Mouse (Mus musculus) layer of hippocampus, postnatal 36 days (tissue): Measurements from ENCODE around the gene Lmbr1l. TPM values are rescaled to one million over a fixed set of nuclear protein-coding genes. Genes with fewer than 3 reads are reported as not detected.

Experiments
- DNase-seq, 2 experiments: peaks; one replicate each; pipeline ENCODE4 v3.0.0; 2022
- total RNA-seq, 2 experiments: library from RNA; stranded (reverse); gene quantifications; 2 replicates each; pipeline ENCODE4 v1.2.3; 2021

Lmbr1l gene
- total RNA-seq, 2 experiments from 2014 or later = 16.4 to 22.6 TPM

DNA sequence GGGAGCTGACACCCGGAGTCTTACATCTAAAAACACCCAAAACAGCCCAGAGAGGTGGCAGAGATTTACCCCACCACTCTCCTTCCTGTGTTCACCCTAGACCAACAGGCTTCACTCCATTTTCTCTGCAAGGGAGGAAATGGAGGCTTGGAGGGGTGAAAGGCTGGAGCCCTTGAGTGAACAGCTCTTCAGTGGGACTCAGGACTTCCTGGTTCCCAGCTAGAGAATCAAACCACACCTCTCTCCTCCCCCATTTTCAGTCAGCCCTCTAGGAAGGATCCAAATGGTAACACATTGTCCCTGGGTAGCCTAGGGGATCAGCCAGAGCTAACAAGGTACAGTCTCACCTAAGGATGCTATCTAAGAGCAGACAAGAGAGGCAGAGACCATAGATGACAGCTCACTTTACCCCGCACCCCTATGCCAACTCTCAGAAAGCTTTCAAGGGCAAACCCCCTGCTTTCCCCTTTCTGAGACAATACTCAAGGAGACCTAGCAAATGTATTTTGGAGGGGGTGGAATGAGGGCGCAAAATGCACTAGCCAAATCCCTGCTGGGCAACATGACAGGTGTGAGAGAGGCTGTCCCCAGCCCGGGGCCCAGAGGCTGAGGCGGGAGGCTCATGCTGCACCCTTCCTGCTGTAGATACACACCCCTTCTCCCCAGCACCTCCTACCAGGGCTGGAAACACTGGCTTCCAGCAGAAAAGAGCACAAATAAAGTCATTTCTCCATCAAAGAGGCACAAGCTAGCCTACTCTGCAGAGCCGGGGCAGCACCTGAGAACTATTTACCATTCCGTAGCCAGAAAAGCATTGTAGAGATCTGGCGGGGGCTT lies 48.5 kb downstream of the Lmbr1l start:
- DNase-seq = no peak

DNA sequence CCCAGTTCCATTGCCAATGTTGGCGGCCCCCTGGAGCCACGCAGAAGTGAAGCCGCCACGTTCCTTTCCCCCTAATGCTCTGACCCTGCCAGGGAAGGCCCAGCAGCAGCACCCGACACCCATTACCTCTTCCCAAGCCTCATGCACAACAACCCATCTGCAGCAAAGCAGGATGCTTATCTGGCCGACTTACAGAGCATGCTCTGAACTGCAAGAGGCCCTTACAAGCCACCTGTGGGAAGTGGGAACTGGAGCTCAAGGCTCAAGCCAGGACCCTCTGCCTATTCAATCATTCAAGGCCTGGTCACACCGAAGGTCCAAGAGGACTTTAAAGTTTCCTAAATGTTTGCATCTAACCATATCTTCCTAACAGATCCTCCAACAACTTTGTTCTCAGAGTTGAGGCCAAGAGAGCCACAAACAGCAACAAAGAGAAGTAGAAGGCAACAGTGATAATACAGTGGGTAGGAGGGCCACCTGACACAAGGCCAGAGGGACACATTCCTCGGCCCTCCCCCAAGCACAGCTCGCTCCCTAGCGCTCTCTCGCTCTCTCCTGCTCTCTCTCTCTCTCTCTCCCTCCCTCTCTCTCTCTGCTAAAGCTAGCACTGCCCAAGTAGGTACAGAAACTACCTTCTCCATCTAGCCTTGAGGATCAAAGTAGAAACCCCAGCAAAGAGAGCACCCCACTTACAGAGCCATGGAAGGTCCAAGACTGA lies 49.5 kb downstream of the Lmbr1l start:
- no peak for DNase-seq

DNA sequence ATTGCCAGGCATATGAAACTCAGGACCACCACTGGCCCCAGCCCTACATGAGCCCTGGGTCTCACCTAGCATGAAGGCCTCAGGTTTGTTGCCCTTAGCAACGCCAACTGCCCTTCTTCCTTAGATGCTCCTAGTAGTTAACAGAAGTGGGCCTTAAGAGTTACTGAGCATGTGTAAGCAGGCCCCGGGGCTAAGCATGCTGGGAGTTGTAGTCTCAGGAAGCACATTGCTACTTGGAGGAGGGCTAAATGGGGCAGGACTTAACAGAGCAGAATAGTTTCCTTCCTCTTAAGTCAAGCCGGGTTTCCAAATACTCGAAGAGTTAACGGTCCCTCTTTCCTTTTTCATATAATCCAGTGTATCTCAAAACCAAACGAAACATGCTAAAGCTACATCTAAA lies 50.7 kb downstream of the Lmbr1l start:
- peak; percentile 25 to 47 for DNase-seq

DNA sequence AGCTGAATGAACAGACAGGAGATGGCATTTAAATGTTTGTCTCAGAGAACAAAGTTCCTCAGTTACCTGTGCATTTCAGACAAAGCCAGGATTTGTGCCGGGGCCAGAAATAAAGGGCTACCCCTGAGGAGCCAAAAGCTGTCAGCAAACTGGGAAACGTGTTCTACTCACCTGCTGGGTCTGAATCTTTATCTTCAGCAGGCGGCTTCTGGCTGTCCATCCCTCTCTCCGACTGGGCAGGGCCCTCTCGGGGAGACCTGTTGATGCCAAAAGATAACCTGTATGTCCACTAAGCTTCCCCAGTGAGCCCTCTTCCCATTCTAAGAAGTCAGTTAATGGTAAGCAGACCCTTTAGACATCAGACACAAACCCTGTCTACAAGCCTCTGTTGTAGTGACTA lies 51.5 kb downstream of the Lmbr1l start:
- no peak for DNase-seq

DNA sequence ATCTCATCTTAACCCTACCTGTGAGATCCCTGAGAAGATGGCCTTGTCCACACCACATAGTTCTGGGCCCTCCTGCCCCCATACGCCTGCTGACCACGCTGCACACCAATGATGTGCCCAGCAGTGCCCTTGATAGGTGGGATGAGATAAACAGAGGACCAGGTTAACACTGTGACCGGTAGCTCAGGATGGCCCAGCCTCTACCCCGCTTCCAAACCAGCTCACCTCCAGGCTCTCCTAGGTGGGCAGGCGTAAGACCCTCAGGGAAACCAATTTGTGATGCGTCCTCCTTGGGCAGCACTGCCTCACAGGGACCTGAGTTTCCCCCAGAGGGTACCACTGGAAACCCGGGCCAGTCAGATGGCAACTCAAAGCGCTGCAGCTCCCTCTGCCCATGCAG lies 52.3 kb downstream of the Lmbr1l start:
- DNase-seq = no peak

DNA sequence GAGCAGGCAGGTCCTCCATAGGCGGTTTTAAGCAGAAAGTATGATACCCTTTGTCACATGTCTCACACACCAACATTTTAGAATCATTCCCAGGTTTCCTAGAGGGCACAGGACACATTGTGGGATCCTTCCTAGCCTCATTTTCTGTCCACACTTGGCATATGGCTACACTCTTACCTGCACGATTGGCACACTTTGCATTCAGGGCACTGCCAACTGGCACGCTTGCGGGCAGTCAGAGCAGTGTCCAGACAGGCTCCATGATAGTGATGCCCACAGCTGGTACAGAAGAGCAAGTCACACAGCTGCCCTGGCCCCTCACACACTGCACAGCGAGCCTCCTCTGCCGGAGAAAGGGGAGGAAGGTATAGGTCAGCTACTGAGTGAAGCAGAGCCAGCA lies 53.1 kb downstream of the Lmbr1l start:
- no peak for DNase-seq

DNA sequence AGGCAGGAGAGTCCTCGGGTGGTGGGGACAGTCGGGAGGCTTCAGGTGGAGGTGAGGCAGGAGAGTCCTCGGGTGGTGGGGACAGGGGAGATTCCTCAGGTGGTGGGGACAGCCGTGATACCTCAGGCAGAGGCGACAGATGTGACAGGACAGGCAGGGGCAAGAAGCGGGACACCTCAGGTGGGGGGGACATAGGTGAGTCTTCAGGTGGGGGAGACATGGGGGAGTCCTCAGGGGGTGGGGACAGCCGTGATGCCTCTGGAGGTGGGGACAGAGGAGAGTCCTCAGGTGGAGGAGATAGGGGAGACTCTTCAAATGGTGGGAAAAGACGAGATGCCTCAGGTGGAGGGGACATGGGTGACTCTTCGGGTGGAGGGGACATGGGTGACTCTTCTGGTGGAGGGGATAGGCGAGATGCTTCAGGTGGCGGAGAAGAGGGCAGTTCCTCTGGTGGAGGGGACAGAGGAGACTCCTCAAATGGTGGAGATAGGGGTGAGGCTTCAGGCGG lies 54.5 kb downstream of the Lmbr1l start:
- DNase-seq = no peak

DNA sequence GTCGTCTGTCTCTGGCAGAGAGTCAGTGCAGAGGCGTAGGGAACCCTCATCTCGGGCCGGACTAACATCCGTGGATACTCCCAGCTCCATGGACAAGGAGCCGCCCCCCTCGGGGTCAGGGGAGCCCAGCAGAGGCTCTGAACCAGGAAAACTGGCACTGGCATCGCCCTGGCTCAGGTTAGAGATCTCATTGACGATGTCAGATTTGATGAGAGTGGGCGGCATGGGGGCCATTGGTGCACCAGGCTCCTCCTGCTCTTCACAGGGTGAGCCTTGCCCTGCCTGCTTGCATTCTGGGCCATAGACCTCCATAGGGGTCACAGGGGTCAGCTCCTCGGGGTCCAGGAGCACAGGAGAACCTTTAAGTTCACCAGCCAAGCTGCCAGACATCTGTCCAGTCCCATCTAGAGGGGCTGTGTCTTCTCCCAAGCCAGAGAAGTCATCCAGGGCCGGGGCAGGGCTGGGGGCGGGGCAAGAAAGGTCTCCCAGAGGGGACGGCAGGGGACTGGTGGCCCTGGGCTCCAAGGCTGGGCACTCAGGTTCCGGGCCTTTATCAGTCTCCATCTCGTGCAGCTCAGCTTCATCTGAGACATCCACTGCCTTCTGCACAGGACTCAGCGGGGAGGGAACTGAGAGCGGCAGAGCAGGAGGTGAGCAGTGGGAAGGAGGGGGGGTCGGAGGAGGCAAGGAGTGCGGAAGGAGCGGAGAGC lies 56.2 kb downstream of the Lmbr1l start:
- DNase-seq = no peak

DNA sequence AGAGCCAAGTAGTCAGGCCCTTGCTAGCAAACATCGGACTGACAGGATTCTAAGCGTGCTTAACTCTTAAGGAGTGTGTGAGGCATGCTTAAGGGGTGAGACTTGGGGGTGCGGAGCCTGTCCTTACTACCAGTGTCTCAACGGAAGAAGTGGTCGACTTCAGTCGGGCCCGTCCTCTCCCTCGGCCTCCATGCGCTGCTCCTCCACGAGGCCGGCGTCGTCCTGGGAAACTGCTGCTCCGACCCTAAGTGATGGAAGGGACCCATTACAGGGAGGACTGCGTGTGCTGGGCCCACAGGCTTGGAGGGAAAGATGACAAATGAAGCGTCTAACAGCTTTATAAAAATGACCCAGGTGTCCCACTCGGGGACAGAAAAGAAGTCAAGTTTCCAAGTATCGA lies 57.1 kb downstream of the Lmbr1l start:
- DNase-seq = no peak

DNA sequence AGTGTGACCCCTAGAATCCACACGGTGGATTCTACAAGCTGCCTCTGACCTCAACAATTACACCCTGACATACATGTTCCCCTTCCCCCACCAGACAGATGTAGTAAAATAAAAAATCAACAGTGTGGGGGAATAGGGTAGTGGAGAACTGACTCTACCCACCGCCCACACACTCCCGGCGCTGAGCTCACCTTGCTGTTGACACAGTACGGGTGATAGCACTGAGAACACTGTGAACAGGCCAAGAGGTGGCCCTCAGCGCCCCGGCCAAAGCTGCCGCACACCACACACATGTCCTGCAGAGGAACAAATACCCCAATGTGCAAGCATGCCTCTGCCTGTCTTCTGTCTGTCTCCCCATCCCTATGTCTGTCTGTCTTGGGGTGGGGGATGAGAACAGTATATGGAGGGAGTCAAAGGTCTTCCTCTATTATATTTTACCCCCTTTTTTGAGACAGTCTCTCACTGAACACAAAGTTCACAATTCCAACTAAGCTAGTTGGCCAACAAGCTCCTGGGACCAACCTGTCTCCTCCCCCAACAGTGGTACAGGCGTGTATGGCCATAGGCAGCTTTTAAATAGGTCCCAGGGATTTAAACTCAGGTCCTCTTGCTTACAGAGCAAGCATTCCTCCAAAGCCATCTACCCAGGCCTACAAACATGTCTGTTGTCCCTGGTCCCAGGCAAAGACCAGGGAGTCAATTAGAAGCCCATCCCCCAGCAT lies 58.5 kb downstream of the Lmbr1l start:
- no peak for DNase-seq

DNA sequence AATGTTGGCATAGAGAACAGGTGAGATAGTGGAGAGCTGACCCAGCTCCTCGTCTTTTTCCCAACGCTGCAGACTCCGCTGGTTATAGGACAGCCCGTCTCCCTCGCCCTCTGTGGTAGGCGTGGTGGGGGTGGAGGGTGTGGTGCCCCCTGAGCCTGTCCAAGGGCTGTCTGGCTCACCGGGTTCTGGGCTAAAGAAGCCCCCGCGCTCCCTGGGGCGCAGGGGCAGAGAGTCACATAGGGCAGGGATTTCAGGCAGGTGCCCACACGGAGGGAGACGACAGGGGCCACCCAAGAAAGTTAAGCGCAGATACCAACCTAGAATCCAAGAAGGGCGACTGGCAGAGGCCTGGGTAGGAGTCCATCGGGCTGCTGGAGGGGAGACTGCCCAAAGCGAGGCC lies 63.8 kb downstream of the Lmbr1l start:
- DNase-seq = peak in 1 of 2 experiments; percentile 1

Other genes starting within 250 kb of the Lmbr1l start
- gene Rnd1, start 240.8 kb downstream of the Lmbr1l start, total RNA-seq = 1 to 10 TPM; 7.2 to 7.6 TPM
- 10 to 100 TPM in 1 of 2 experiments, 1 to 10 TPM in 1; 8.0 to 10.1 TPM for gene Ccdc65, start 210.0 kb downstream of the Lmbr1l start, total RNA-seq
- 1 to 10 TPM in 1 of 2 experiments, under 1 TPM in 1; 0.88 to 1.0 TPM for gene Fkbp11, start 190.0 kb downstream of the Lmbr1l start, total RNA-seq
- 100 to 1,000 TPM; 792 to 841 TPM for gene Arf3, start 155.0 kb downstream of the Lmbr1l start, total RNA-seq
- under 1 TPM; 0.42 to 0.61 TPM for gene Wnt10b, start 140.1 kb downstream of the Lmbr1l start, total RNA-seq
- gene Wnt1, start 128.4 kb downstream of the Lmbr1l start, total RNA-seq = not detected
- 1,000 to 10,000 TPM; 1,665 to 1,670 TPM for gene Ddn, start 108.7 kb downstream of the Lmbr1l start, total RNA-seq
- gene Prkag1, start 86.7 kb downstream of the Lmbr1l start, total RNA-seq = 10 to 100 TPM; 49.0 to 52.5 TPM
- 100 to 1,000 TPM in 1 of 2 experiments, 10 to 100 TPM in 1; 81.4 to 101 TPM for gene Kmt2d, start 47.0 kb downstream of the Lmbr1l start, total RNA-seq
- 1 to 10 TPM; 6.8 to 7.0 TPM for gene Rhebl1, start 23.7 kb downstream of the Lmbr1l start, total RNA-seq
- gene Dhh, start 19.7 kb downstream of the Lmbr1l start, total RNA-seq = under 1 TPM; 0.12 to 0.15 TPM
- gene Tuba1b, start 16.3 kb upstream of the Lmbr1l start, total RNA-seq = 100 to 1,000 TPM; 469 to 520 TPM
- not detected for gene Gm49450, start 35.3 kb upstream of the Lmbr1l start, total RNA-seq
- gene Tuba1a, start 35.5 kb upstream of the Lmbr1l start, total RNA-seq = 100 to 1,000 TPM; 868 to 949 TPM
- 10 to 100 TPM; 56.8 to 66.3 TPM for gene Tuba1c, start 111.7 kb upstream of the Lmbr1l start, total RNA-seq
- gene Prph, start 136.9 kb upstream of the Lmbr1l start, total RNA-seq = 1 to 10 TPM in 1 of 2 experiments, under 1 TPM in 1; 0.82 to 2.2 TPM
- gene Troap, start 156.3 kb upstream of the Lmbr1l start, total RNA-seq = under 1 TPM; 0.38 to 0.40 TPM
- gene C1ql4, start 169.6 kb upstream of the Lmbr1l start, total RNA-seq = under 1 TPM in 1 of 2 experiments, not detected in 1; 0.30 TPM
- gene Dnajc22, start 174.9 kb upstream of the Lmbr1l start, total RNA-seq = under 1 TPM in 1 of 2 experiments, not detected in 1; 0.30 TPM
- gene Spats2, start 207.7 kb upstream of the Lmbr1l start, total RNA-seq = 10 to 100 TPM; 32.0 to 32.8 TPM